Mouse (Mus musculus): ENCODE results near the gene Mfn1. TPM values are rescaled to one million over a fixed set of nuclear protein-coding genes. Genes with fewer than 3 reads are reported as not detected.
A peak's percentile ranks its signal among the peaks of the same experiment; 100 is the strongest.

Gene Mfn1
- total RNA-seq, 2 experiments from 2014 or later: 95.2 to 103 TPM

- TF ChIP-seq CTCF (conservative IDR thresholded peaks at IDR 0.05): no peak
Measured at GRCm38 (mm10) chr3:32595080-32595479, 65.8 kb downstream of the Mfn1 start.

GRCm38 (mm10) chr3:32599328-32599727 is 70.1 kb downstream of the Mfn1 start:
- TF ChIP-seq CTCF (conservative IDR thresholded peaks at IDR 0.05): no peak
- DNase-seq (ENCODE audit: low spot score in 2 of 2): no peak
- no peak overlapping the region for H3K4me3 ChIP-seq
- no peak overlapping the region for H3K27ac ChIP-seq

More at GRCm38 (mm10) chr3:32595080-32595479, 65.8 kb downstream of the Mfn1 start:
- Histone ChIP-seq H3K4me3 (no peak overlapping the region), H3K27ac (no peak overlapping the region)
- no peak for DNase-seq (ENCODE audit: low spot score in 2 of 2)

GRCm38 (mm10) chr3:32601055-32601454 is 71.8 kb downstream of the Mfn1 start:
- no peak for TF ChIP-seq CTCF (conservative IDR thresholded peaks at IDR 0.05)
- DNase-seq (ENCODE audit: low spot score in 2 of 2): no peak
- no peak overlapping the region for H3K4me3 ChIP-seq
- H3K27ac ChIP-seq: no peak overlapping the region

- no peak for TF ChIP-seq CTCF (conservative IDR thresholded peaks at IDR 0.05)
- no peak overlapping the region for H3K27ac ChIP-seq
- DNase-seq (ENCODE audit: low spot score in 2 of 2): no peak
Measured at GRCm38 (mm10) chr3:32609233-32609632, 80.0 kb downstream of the Mfn1 start.

GRCm38 (mm10) chr3:32610560-32610959 is 81.3 kb downstream of the Mfn1 start:
- Histone ChIP-seq H3K27ac (0 out of 2 replicates have a peak overlapping the region, but pooled peaks have one; percentile 46), H3K4me3 (no peak overlapping the region)
- peak; percentile 84 for TF ChIP-seq CTCF (conservative IDR thresholded peaks at IDR 0.05)
- peak; percentile 68 for DNase-seq (ENCODE audit: low spot score in 2 of 2)

More at GRCm38 (mm10) chr3:32609233-32609632, 80.0 kb downstream of the Mfn1 start:
- no peak overlapping the region for H3K4me3 ChIP-seq

- DNase-seq (ENCODE audit: low spot score in 2 of 2): no peak
- TF ChIP-seq CTCF (conservative IDR thresholded peaks at IDR 0.05): no peak
- Histone ChIP-seq H3K4me3 (no peak overlapping the region), H3K27ac (no peak overlapping the region)
Measured at GRCm38 (mm10) chr3:32611606-32612170, 82.4 kb downstream of the Mfn1 start.

- TF ChIP-seq CTCF (conservative IDR thresholded peaks at IDR 0.05): no peak
- Histone ChIP-seq H3K27ac (no peak overlapping the region), H3K4me3 (no peak overlapping the region)
- no peak for DNase-seq (ENCODE audit: low spot score in 2 of 2)
Measured at GRCm38 (mm10) chr3:32614786-32615185, 85.5 kb downstream of the Mfn1 start.

- Histone ChIP-seq H3K27ac (peak overlapping the region; percentile 32; the same call in 1 of the 2 replicates), H3K4me3 (peak overlapping the region; percentile 49)
- TF ChIP-seq CTCF (conservative IDR thresholded peaks at IDR 0.05): no peak
- no peak for DNase-seq (ENCODE audit: low spot score in 2 of 2)
Measured at GRCm38 (mm10) chr3:32615376-32615775, 86.1 kb downstream of the Mfn1 start.

- DNase-seq (ENCODE audit: low spot score in 2 of 2): no peak
- no peak for TF ChIP-seq CTCF (conservative IDR thresholded peaks at IDR 0.05)
- Histone ChIP-seq H3K27ac (peak overlapping the region; percentile 79; the same call in 1 of the 2 replicates), H3K4me3 (peak overlapping the region; percentile 57)
Measured at GRCm38 (mm10) chr3:32616006-32616330, 86.7 kb downstream of the Mfn1 start.

- no peak for DNase-seq (ENCODE audit: low spot score in 2 of 2)
- peak within 1 kb of the TSS; percentile 57 for H3K4me3 ChIP-seq
- TF ChIP-seq CTCF (conservative IDR thresholded peaks at IDR 0.05): no peak
- H3K27ac ChIP-seq: peak within 1 kb of the TSS; percentile 79; the same call in 1 of the 2 replicates
Measured at GRCm38 (mm10) chr3:32616331-32617052, 87.2 kb downstream of the Mfn1 start, which contains the start of gene Gnb4. Gnb4 (minus strand) TSS chr3:32616585.

GRCm38 (mm10) chr3:32617053-32617642 is 87.9 kb downstream of the Mfn1 start:
- no peak for TF ChIP-seq CTCF (conservative IDR thresholded peaks at IDR 0.05)
- no peak for DNase-seq (ENCODE audit: low spot score in 2 of 2)
- peak overlapping the region; percentile 57 for H3K4me3 ChIP-seq
- H3K27ac ChIP-seq: peak overlapping the region; percentile 62; the same call in 1 of the 2 replicates

- no peak for DNase-seq (ENCODE audit: low spot score in 2 of 2)
- TF ChIP-seq CTCF (conservative IDR thresholded peaks at IDR 0.05): no peak
- no peak overlapping the region for H3K27ac ChIP-seq
Measured at GRCm38 (mm10) chr3:32621658-32622057, 92.4 kb downstream of the Mfn1 start.

GRCm38 (mm10) chr3:32622106-32622505 is 92.8 kb downstream of the Mfn1 start:
- no peak for TF ChIP-seq CTCF (conservative IDR thresholded peaks at IDR 0.05)
- H3K27ac ChIP-seq: no peak overlapping the region
- DNase-seq (ENCODE audit: low spot score in 2 of 2): no peak
- H3K4me3 ChIP-seq: no peak overlapping the region

More at GRCm38 (mm10) chr3:32621658-32622057, 92.4 kb downstream of the Mfn1 start:
- no peak overlapping the region for H3K4me3 ChIP-seq

All from layer of hippocampus, adult 2 months (tissue).